Mouse (Mus musculus) erythroblast, adult 5-6 weeks (primary cell): ENCODE data around the gene Sumo3. TPM values are rescaled to one million over a fixed set of nuclear protein-coding genes. Genes with fewer than 3 reads are reported as not detected.

Experiments used
- ATAC-seq: replicated peaks from 2 replicates; pipeline ENCODE4 v1.8.0; 2016; ENCODE audit warnings: moderate number of reproducible peaks, mild to moderate bottlenecking, moderate TSS enrichment, inconsistent platforms; ENCODE audit not compliant: poor library complexity, low FRiP score, severe bottlenecking
- total RNA-seq, 2 experiments: library from RNA; stranded (forward) in 1 of 2; stranded (reverse) in 1 of 2; fragments of 150-400 nt in 1 of 2; fragments of 200-764, 138-1000 nt in 1 of 2; gene quantifications; 2 replicates each; pipeline versions ENCODE4 v1.2.3 to v1.2.4; 2015 to 2017; ENCODE audit warnings: low replicate concordance in 2 of 2

Sumo3 gene
- total RNA-seq, 2 experiments from 2014 or later = 20.2 to 32.1 TPM

GRCm38 (mm10) chr10:77663949-77664665, 58.2 kb downstream of the Sumo3 start:
- no peak for ATAC-seq

DNA sequence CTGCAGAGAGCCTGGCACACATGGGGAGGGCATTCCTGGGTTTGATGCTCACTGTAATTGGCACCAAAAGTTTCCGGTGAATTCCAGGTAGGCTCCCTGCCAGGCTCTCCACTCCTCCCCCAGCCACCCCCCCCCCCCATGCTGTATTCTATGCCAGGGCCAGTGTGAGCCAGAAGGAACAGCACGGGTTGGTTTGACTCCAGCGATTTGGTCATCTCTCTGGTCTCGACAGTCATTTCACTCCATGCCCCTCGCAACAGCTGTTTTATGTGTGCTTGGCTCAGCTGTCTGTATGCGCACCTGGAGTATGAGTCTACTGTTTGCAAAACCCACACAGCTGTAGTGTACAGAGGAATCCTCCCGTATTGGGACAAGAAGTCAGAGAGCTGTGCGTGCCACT, 60.4 kb downstream of the Sumo3 start:
- no peak for ATAC-seq

GRCm38 (mm10) chr10:77667402-77667801, 61.5 kb downstream of the Sumo3 start:
- ATAC-seq = no peak

Other genes with a start within 250 kb of the Sumo3 start
- not detected in 2 replicates for gene Adarb1, start 187.8 kb upstream of the Sumo3 start, total RNA-seq (2015; ENCODE audit: low replicate concordance)
- not detected in 2 replicates for gene Adarb1, start 187.8 kb upstream of the Sumo3 start, total RNA-seq (2017; ENCODE audit: low replicate concordance)
- gene Fam207a, start 90.3 kb upstream of the Sumo3 start, total RNA-seq (2015; ENCODE audit: low replicate concordance) = 4.2 and 6.5 TPM in 2 replicates
- 7.1 and 12.4 TPM in 2 replicates for gene Fam207a, start 90.3 kb upstream of the Sumo3 start, total RNA-seq (2017; ENCODE audit: low replicate concordance)
- 74.2 and 79.6 TPM in 2 replicates for gene Itgb2, start 75.8 kb upstream of the Sumo3 start, total RNA-seq (2015; ENCODE audit: low replicate concordance)
- gene Itgb2, start 75.8 kb upstream of the Sumo3 start, total RNA-seq (2017; ENCODE audit: low replicate concordance) = 51.4 and 55.8 TPM in 2 replicates
- gene Pttg1ip, start 24.4 kb upstream of the Sumo3 start, total RNA-seq (2015; ENCODE audit: low replicate concordance) = 58.8 and 73.6 TPM in 2 replicates
- 72.6 and 78.0 TPM in 2 replicates for gene Pttg1ip, start 24.4 kb upstream of the Sumo3 start, total RNA-seq (2017; ENCODE audit: low replicate concordance)
- not detected in 2 replicates for gene Gm49325, start 100 bp downstream of the Sumo3 start, total RNA-seq (2015; ENCODE audit: low replicate concordance)
- gene Gm49325, start 100 bp downstream of the Sumo3 start, total RNA-seq (2017; ENCODE audit: low replicate concordance) = not detected in 2 replicates
- gene Ube2g2, start 16.2 kb downstream of the Sumo3 start, total RNA-seq (2015; ENCODE audit: low replicate concordance) = 6.1 and 7.5 TPM in 2 replicates
- gene Ube2g2, start 16.2 kb downstream of the Sumo3 start, total RNA-seq (2017; ENCODE audit: low replicate concordance) = 10.5 and 14.4 TPM in 2 replicates
- not detected in 2 replicates for gene Tspear, start 80.5 kb downstream of the Sumo3 start, total RNA-seq (2015; ENCODE audit: low replicate concordance)
- gene Tspear, start 80.5 kb downstream of the Sumo3 start, total RNA-seq (2017; ENCODE audit: low replicate concordance) = not detected in 2 replicates
- not detected in 2 replicates for gene Gm19402, start 84.7 kb downstream of the Sumo3 start, total RNA-seq (2015; ENCODE audit: low replicate concordance)
- gene Gm19402, start 84.7 kb downstream of the Sumo3 start, total RNA-seq (2017; ENCODE audit: low replicate concordance) = not detected in 2 replicates
- gene Gm9508, start 91.1 kb downstream of the Sumo3 start, total RNA-seq (2015; ENCODE audit: low replicate concordance) = not detected in 2 replicates
- gene Gm9508, start 91.1 kb downstream of the Sumo3 start, total RNA-seq (2017; ENCODE audit: low replicate concordance) = not detected in 2 replicates
- not detected in 2 replicates for gene Gm10272, start 100.5 kb downstream of the Sumo3 start, total RNA-seq (2015; ENCODE audit: low replicate concordance)
- gene Gm10272, start 100.5 kb downstream of the Sumo3 start, total RNA-seq (2017; ENCODE audit: low replicate concordance) = not detected in 2 replicates
- not detected in 2 replicates for gene Gm10024, start 105.4 kb downstream of the Sumo3 start, total RNA-seq (2015; ENCODE audit: low replicate concordance)
- not detected in 2 replicates for gene Gm10024, start 105.4 kb downstream of the Sumo3 start, total RNA-seq (2017; ENCODE audit: low replicate concordance)
- not detected in 2 replicates for gene Gm10142, start 109.7 kb downstream of the Sumo3 start, total RNA-seq (2015; ENCODE audit: low replicate concordance)
- not detected in 2 replicates for gene Gm10142, start 109.7 kb downstream of the Sumo3 start, total RNA-seq (2017; ENCODE audit: low replicate concordance)
- not detected in 2 replicates for gene Krtap12-1, start 114.5 kb downstream of the Sumo3 start, total RNA-seq (2015; ENCODE audit: low replicate concordance)
- gene Krtap12-1, start 114.5 kb downstream of the Sumo3 start, total RNA-seq (2017; ENCODE audit: low replicate concordance) = not detected in 2 replicates
- gene Gm10100, start 120.4 kb downstream of the Sumo3 start, total RNA-seq (2015; ENCODE audit: low replicate concordance) = not detected in 2 replicates
- gene Gm10100, start 120.4 kb downstream of the Sumo3 start, total RNA-seq (2017; ENCODE audit: low replicate concordance) = not detected in 2 replicates
- gene Gm18596, start 136.5 kb downstream of the Sumo3 start, total RNA-seq (2015; ENCODE audit: low replicate concordance) = not detected in 2 replicates
- gene Gm18596, start 136.5 kb downstream of the Sumo3 start, total RNA-seq (2017; ENCODE audit: low replicate concordance) = not detected in 2 replicates
- not detected in 2 replicates for gene Gm9736, start 145.3 kb downstream of the Sumo3 start, total RNA-seq (2015; ENCODE audit: low replicate concordance)
- gene Gm9736, start 145.3 kb downstream of the Sumo3 start, total RNA-seq (2017; ENCODE audit: low replicate concordance) = not detected in 2 replicates
- gene Gm3233, start 153.6 kb downstream of the Sumo3 start, total RNA-seq (2015; ENCODE audit: low replicate concordance) = not detected in 2 replicates
- not detected in 2 replicates for gene Gm3233, start 153.6 kb downstream of the Sumo3 start, total RNA-seq (2017; ENCODE audit: low replicate concordance)
- not detected in 2 replicates for gene Gm3238, start 165.2 kb downstream of the Sumo3 start, total RNA-seq (2015; ENCODE audit: low replicate concordance)
- not detected in 2 replicates for gene Gm3238, start 165.2 kb downstream of the Sumo3 start, total RNA-seq (2017; ENCODE audit: low replicate concordance)
- not detected in 2 replicates for gene Gm7138, start 170.8 kb downstream of the Sumo3 start, total RNA-seq (2015; ENCODE audit: low replicate concordance)
- gene Gm7138, start 170.8 kb downstream of the Sumo3 start, total RNA-seq (2017; ENCODE audit: low replicate concordance) = not detected in 2 replicates
- not detected in 2 replicates for gene Gm3250, start 176.4 kb downstream of the Sumo3 start, total RNA-seq (2015; ENCODE audit: low replicate concordance)
- gene Gm3250, start 176.4 kb downstream of the Sumo3 start, total RNA-seq (2017; ENCODE audit: low replicate concordance) = not detected in 2 replicates
- gene Gm7137, start 182.1 kb downstream of the Sumo3 start, total RNA-seq (2015; ENCODE audit: low replicate concordance) = not detected in 2 replicates
- not detected in 2 replicates for gene Gm7137, start 182.1 kb downstream of the Sumo3 start, total RNA-seq (2017; ENCODE audit: low replicate concordance)
- not detected in 2 replicates for gene Gm9639, start 189.0 kb downstream of the Sumo3 start, total RNA-seq (2015; ENCODE audit: low replicate concordance)
- gene Gm9639, start 189.0 kb downstream of the Sumo3 start, total RNA-seq (2017; ENCODE audit: low replicate concordance) = not detected in 2 replicates
- not detected in 2 replicates for gene Gm19668, start 193.0 kb downstream of the Sumo3 start, total RNA-seq (2015; ENCODE audit: low replicate concordance)
- not detected in 2 replicates for gene Gm19668, start 193.0 kb downstream of the Sumo3 start, total RNA-seq (2017; ENCODE audit: low replicate concordance)
- not detected in 2 replicates for gene Gm9507, start 205.7 kb downstream of the Sumo3 start, total RNA-seq (2015; ENCODE audit: low replicate concordance)
- gene Gm9507, start 205.7 kb downstream of the Sumo3 start, total RNA-seq (2017; ENCODE audit: low replicate concordance) = not detected in 2 replicates
- gene Gm2696, start 208.6 kb downstream of the Sumo3 start, total RNA-seq (2015; ENCODE audit: low replicate concordance) = not detected in 2 replicates
- gene Gm2696, start 208.6 kb downstream of the Sumo3 start, total RNA-seq (2017; ENCODE audit: low replicate concordance) = not detected in 2 replicates
- not detected in 2 replicates for gene Krtap10-4, start 221.0 kb downstream of the Sumo3 start, total RNA-seq (2015; ENCODE audit: low replicate concordance)
- not detected in 2 replicates for gene Krtap10-4, start 221.0 kb downstream of the Sumo3 start, total RNA-seq (2017; ENCODE audit: low replicate concordance)
- gene Krtap10-10, start 229.8 kb downstream of the Sumo3 start, total RNA-seq (2015; ENCODE audit: low replicate concordance) = not detected in 2 replicates
- not detected in 2 replicates for gene Krtap10-10, start 229.8 kb downstream of the Sumo3 start, total RNA-seq (2017; ENCODE audit: low replicate concordance)
- not detected in 2 replicates for gene Gm36176, start 240.7 kb downstream of the Sumo3 start, total RNA-seq (2015; ENCODE audit: low replicate concordance)
- not detected in 2 replicates for gene Gm36176, start 240.7 kb downstream of the Sumo3 start, total RNA-seq (2017; ENCODE audit: low replicate concordance)
- gene Gm10318, start 246.8 kb downstream of the Sumo3 start, total RNA-seq (2015; ENCODE audit: low replicate concordance) = not detected in 2 replicates
- gene Gm10318, start 246.8 kb downstream of the Sumo3 start, total RNA-seq (2017; ENCODE audit: low replicate concordance) = not detected in 2 replicates